Mouse (Mus musculus) lung, adult 2 months (tissue): ENCODE data around the gene Dctd. TPM values are rescaled to one million over a fixed set of nuclear protein-coding genes. Genes with fewer than 3 reads are reported as not detected.

Source experiments
- DNase-seq: peaks from one replicate; pipeline ENCODE4 v3.0.0; 2022
- H3K4me1 ChIP-seq: fragments of 200-500 bp; 2 replicates; pipeline ENCODE4 v1.6.1; 2011; ENCODE audit warnings: low read length; ENCODE audit not compliant: control insufficient read depth, insufficient read depth
- H3K4me3 ChIP-seq: fragments of 200-500 bp; replicated peaks from 2 replicates; pipeline ENCODE3; 2011; ENCODE audit warnings: low read depth, mild to moderate bottlenecking, control low read depth, low read length; ENCODE audit errors: extremely low read depth
- CTCF ChIP-seq: fragments of 200-500 bp; IDR thresholded peaks from 2 replicates; pipeline ENCODE4 v1.5.1; 2011; ENCODE audit warnings: mild to moderate bottlenecking, low read length, control low read depth; ENCODE audit not compliant: insufficient read depth
- POLR2A ChIP-seq: fragments of 200-500 bp; IDR thresholded peaks from 2 replicates; pipeline ENCODE4 v1.6.1; 2011; ENCODE audit warnings: low read depth, mild to moderate bottlenecking, control low read depth, low read length, borderline replicate concordance; ENCODE audit errors: extremely low read depth
- WGBS: fragments of 180-500 bp; shearing (Covaris S2); methylation state at CpG from one replicate; pipeline ENCODE4 v1.1.7; 2018; 5-methylcytosine and 5-hydroxymethylcytosine counted together
- polyA plus RNA-seq: library from polyadenylated mRNA; depleted of rRNA; stranded (reverse); fragments of >200 nt; gene quantifications from 2 replicates; pipeline ENCODE4 v1.2.3, GENCODE M21; 2012; rRNA removed

The Dctd gene
- 0.53 and 0.56 TPM in 2 replicates for polyA plus RNA-seq

DNA sequence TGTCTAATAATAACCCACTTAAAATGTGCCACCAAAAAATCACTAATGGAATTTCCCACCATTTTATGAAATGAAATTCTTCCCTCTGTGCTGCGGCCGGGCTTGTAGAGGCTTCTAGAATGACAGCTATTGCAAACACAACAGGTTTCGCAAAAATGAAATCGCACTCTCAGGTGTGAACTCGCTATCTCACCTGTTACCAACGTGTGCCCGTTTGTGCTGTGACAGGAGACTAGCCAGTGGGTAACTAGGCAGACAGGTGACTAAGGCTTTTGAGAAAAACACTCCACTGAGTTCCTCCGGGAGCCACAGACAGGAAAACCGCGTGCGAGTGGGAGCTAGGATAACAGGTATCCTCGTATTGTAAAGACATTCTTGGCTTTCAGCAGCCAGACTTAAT is at the start of gene Dctd:
Gene Dctd (plus strand): TSS at position 301 of the 400 bp plus-strand sequence.
- 73% methylated on average over 12 of the region's 12 CpGs for WGBS
- no peaks in the 10 kb centered on the region for H3K4me1 ChIP-seq
- no peak for DNase-seq
- H3K4me3 ChIP-seq, result no peak within 1 kb of the TSS
- TF ChIP-seq CTCF (no peak), POLR2A (no peak)

DNA sequence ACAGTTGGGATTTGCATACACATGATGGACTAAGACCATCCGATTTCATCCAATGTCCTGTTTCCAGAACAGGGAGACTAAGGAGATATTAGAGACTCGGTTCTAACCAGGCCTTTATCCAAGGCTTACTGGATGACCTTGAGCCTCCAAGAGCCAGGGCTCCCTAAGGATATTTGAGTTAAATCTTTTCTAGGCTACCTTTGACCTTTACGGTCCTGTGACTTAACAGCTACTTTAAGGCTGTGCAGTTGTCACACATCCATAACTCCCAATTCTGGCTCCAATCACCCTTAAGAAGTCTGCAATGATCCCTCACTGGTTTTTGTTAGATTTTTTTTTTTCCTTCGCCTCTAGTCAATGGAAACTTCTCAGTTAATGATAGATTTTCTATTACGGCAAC is 45.3 kb upstream of the Dctd start:
- no peaks in the 10 kb centered on the region for H3K4me1 ChIP-seq
- TF ChIP-seq CTCF, result no peak
- TF ChIP-seq POLR2A, result no peak
- H3K4me3 ChIP-seq, result no peak overlapping the region
- DNase-seq, result no peak
- 85% methylated on average over 5 of the region's 5 CpGs for WGBS

DNA sequence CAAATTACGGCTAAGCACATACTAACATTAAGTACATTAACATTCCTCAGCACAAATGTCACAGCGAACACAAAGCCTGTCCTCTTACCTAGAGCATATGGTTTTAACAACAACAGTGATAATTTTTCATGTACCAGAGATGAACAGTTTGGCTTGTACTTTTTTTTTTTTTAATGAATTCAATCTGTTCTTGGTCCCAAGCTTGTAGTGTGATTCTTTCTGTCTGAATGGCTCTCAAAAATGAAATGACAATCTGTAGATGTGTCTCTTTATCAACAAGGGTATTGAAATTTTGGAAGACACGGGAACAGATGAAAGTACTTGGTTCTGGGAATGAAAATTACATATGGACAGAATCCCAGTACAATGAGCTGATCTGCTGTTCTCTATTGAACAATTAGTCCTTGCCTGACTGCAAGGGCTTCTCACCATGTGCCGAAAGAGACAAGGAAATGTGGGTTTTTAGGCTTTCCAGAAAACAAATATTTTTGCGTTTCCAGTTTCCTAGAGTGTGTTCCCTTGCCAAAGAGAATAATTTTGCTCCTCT is 35.3 kb upstream of the Dctd start:
- Histone ChIP-seq H3K4me1 (no peaks in the 10 kb centered on the region), H3K4me3 (no peak overlapping the region)
- WGBS, result 79% methylated on average over 5 of the region's 5 CpGs
- no peak for DNase-seq
- no peak for TF ChIP-seq POLR2A
- TF ChIP-seq CTCF, result no peak

DNA sequence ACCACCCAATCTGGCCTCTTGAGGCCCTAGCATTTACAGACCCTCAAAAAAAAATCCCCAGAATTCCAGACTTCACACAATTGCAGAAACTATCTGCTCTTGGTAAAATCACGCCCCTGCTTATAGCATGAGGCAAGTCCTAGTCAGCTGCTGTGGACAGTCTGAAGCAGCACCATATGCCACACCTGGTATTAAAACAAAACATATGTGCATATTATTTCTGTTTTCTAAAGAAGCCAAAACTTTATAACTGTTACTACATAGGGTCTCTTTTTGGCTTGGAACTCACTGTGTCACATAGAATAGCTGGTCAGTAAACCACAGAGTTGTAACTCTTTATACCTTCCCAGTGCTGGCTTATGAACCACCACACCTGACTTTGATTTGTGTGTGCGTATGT is 24.7 kb upstream of the Dctd start:
- 85% methylated on average over 2 of the region's 2 CpGs for WGBS
- no peak for DNase-seq
- TF ChIP-seq CTCF (no peak), POLR2A (no peak)
- no peak overlapping the region for H3K4me3 ChIP-seq
- no peaks in the 10 kb centered on the region for H3K4me1 ChIP-seq

DNA sequence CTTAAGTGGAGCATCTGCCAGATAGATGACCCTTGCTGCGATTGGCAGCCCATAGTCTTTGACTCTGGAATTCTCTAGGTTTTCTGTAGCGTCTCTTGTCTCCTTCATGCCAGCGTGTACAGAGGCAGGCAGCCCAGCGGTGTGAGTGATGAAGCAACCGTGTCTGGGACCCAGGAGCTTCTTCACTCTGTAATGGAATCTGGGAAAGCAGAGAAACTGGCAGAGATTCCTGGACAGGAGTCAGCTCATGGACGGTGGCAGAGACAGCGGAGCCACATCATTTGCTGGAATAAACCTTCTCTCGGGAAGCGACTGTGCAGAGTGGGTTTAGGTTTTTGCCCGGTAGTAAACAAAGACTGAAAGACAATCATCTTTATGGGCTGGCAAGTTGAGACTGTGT is 16.5 kb upstream of the Dctd start:
- TF ChIP-seq POLR2A (no peak), CTCF (no peak)
- WGBS, result 66% methylated on average over 10 of the region's 10 CpGs
- Histone ChIP-seq H3K4me3 (no peak overlapping the region), H3K4me1 (no peaks in the 10 kb centered on the region)
- no peak for DNase-seq

DNA sequence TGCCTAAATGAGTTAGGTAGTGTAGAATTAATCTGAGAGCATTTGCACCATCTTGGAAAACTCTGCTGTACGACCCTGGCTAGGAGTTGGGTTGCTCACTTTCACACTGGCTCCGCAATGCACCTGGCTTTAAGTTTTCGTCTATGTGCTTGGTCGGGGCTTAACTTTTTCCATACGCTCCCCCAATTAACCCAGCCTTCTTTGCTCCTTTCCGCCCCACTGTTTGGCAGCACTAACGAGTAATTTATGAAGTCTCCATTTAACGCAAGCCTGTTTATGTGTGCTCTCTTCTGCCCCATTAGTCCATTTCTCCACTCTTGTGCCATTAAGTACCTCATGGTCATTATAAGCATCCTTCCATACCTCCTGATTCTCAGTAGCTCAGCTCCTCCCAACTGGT is 8.2 kb upstream of the Dctd start:
- no peak overlapping the region for H3K4me3 ChIP-seq
- no peak for DNase-seq
- TF ChIP-seq POLR2A, result no peak
- no peak for TF ChIP-seq CTCF
- no peaks in the 10 kb centered on the region for H3K4me1 ChIP-seq
- 89% methylated on average over 8 of the region's 8 CpGs for WGBS

DNA sequence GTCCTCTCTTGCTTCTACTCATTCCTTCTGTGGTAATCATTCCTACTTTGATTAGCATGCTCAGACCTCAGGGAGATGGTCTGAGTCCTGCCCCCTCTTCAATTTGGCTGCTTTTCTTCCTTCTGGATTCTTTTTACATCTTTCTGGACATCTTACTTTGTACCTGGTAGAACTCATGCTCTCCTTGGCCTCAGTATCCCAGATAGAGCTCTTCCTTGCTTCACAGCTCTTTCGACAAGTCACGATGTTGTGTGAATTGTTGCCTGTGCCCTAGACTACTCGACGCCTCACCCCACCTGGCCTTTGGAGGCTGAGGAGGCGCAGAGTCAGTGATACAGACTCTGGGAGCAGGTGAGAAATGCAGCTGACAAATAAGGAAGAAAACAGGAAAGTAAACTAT is 3.5 kb upstream of the Dctd start:
- no peak for TF ChIP-seq POLR2A
- no peak for TF ChIP-seq CTCF
- Histone ChIP-seq H3K4me3 (no peak overlapping the region), H3K4me1 (no peaks in the 10 kb centered on the region)
- WGBS, result 88% methylated on average over 5 of the region's 5 CpGs
- no peak for DNase-seq

DNA sequence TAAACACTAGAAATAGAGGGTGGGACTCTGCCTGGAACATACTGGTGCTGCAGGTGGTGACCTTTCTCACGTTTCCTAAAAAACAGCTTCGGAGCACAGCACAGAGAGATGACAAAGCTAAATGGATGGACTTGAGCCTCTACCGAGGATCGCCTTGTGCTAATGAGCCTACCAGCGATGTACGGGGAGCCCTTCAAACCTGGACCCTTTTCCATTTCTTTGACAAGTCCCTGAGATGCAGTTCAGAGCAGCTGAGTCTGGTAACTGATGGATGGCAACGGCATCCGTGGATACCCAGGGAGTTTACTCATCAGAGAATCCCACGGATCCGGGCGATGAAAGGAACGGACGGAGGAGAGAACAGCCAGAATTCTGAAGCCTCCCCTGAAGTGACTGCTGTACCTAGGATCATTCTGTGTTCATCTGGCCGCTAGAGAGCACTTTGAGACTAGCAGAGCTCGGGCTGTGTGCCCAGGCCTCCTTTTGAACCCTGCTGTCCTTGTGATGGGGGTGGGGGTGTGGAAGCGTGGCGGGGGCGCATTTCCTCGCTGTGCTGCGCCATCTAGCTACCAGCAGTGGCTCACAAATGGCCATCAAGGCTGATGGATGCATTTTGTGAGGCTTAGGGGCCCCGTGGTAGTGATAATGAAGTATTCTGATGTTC is 1.6 kb upstream of the Dctd start:
- TF ChIP-seq POLR2A, result no peak
- TF ChIP-seq CTCF, result no peak
- H3K4me1 ChIP-seq, result no peaks in the 10 kb centered on the region
- WGBS, result 7% methylated on average over 21 of the region's 21 CpGs
- DNase-seq, result no peak
- H3K4me3 ChIP-seq, result no peak overlapping the region

DNA sequence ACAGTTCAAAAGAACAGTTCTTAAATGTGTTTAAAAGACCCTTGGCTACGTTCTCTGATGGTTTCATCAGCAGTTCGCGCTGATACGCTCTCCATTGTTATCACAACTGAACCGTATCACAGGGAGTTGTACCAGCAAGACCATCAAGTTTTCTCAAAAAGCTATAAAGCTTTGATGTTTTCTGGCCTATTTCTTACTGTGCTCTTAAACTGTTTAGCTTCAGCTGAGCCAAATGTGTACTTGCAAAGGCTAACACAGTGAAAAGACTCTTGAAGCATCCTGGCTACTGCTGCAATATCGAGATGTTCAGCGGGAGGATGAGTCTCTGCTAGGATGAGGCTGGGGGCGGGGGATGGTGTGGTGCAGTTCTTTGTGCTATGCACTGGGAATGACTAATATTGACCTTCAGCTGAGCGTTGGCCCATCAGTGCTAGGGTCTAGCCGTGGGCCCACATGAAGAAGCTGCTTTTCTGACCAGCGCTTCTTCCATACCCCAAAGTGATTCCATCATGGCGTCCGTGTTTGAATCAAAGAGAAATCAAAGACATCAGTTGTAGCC is 732 bp upstream of the Dctd start:
- 64% methylated on average over 13 of the region's 13 CpGs for WGBS
- TF ChIP-seq POLR2A, result no peak
- no peak for TF ChIP-seq CTCF
- Histone ChIP-seq H3K4me3 (no peak overlapping the region), H3K4me1 (no peaks in the 10 kb centered on the region)
- DNase-seq, result no peak

DNA sequence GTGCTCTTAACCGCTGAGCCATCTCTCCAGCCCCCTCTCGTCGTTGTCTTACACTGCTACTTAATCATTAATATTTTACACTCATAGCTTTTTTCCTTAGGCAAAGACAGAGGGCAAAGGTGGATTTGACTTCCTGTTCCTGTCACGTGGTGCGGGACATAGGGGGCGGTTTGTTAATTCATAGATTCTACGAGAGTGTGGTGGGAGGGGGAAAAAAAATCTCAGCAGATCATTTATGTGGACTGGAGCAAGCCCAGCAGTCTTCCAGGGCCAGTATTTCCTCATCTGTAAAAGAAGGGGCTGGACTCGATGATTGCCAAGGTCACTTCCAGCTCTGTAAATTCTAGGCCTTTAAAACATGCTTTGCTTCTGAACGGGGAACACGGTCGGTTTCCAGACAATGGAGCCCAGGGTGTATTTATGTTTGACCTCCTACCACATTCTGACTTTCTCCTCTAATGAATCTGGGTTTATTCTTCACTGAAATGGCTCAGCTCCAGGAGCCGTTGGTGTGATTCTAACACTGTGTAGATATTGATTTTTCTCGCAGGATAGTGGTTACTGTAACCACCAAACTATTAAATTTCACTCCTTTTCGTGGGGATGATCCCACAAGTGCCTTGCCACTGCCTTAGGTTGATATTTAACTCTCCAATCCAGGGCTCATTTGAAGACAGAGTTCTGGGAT is 1.4 kb downstream of the Dctd start:
- DNase-seq, result no peak
- WGBS, result 53% methylated on average over 14 of the region's 14 CpGs
- TF ChIP-seq POLR2A (no peak), CTCF (no peak)
- Histone ChIP-seq H3K4me1 (no peaks in the 10 kb centered on the region), H3K4me3 (no peak overlapping the region)
